Mouse (Mus musculus) MEL (cell line): ENCODE measurements around the gene Smad9. TPM values are rescaled to one million over a fixed set of nuclear protein-coding genes. Genes with fewer than 3 reads are reported as not detected.

Experiments
- DNase-seq: peaks from one replicate; pipeline ENCODE4 v3.0.0; 2011; ENCODE audit warnings: low read depth, low spot score
- H3K27ac ChIP-seq: 2 replicates; pipeline ENCODE4 v1.5.1; 2012; ENCODE audit warnings: low read depth, mild to moderate bottlenecking, control low read depth, low read length, moderate library complexity; ENCODE audit not compliant: control insufficient read depth
- H3K27me3 ChIP-seq, 2 experiments: fragments of 150-350 bp in 1 of 2; sonication (generic) in 1 of 2; 2 replicates each; pipeline ENCODE4 v1.6.1; 2012; ENCODE audit warnings: low read length in 2 of 2, mild to moderate bottlenecking in 2 of 2, improper control_type of control experiment in 1 of 2, moderate library complexity in 1 of 2; ENCODE audit not compliant: insufficient read depth in 2 of 2, control insufficient read depth in 1 of 2
- H3K36me3 ChIP-seq, 2 experiments: 2 replicates each; pipeline ENCODE4 v1.6.1; 2012 to 2014; ENCODE audit warnings: low read length in 2 of 2, improper control_type of control experiment in 1 of 2, inconsistent platforms in 1 of 2, mild to moderate bottlenecking in 1 of 2; ENCODE audit not compliant: insufficient read depth in 2 of 2, control insufficient read depth in 1 of 2
- H3K4me1 ChIP-seq, 2 experiments: fragments of 150-350 bp in 1 of 2; sonication (generic) in 1 of 2; 2 replicates each; pipeline ENCODE4 v1.6.1; 2012; ENCODE audit warnings: low read length in 2 of 2, improper control_type of control experiment in 1 of 2, mild to moderate bottlenecking in 1 of 2; ENCODE audit not compliant: insufficient read depth in 2 of 2, control insufficient read depth in 1 of 2
- H3K4me3 ChIP-seq, 2 experiments: fragments of 150-350 bp in 1 of 2; sonication (generic) in 1 of 2; 2 replicates each; pipeline ENCODE4 v1.5.1; 2012; ENCODE audit warnings: low read depth in 2 of 2, low read length in 2 of 2, mild to moderate bottlenecking in 2 of 2, moderate library complexity in 2 of 2, control low read depth in 1 of 2, improper control_type of control experiment in 1 of 2; ENCODE audit not compliant: control insufficient read depth in 1 of 2, insufficient read depth in 1 of 2
- H3K79me2 ChIP-seq: 2 replicates; pipeline ENCODE4 v1.6.1; 2012; ENCODE audit warnings: mild to moderate bottlenecking, low read length, moderate library complexity; ENCODE audit not compliant: control insufficient read depth, poor library complexity, insufficient read depth
- H3K9ac ChIP-seq: 2 replicates; pipeline ENCODE4 v1.6.1; 2012; ENCODE audit warnings: low read depth, mild to moderate bottlenecking, control low read depth, low read length, moderate library complexity; ENCODE audit not compliant: control insufficient read depth, poor library complexity, severe bottlenecking
- H3K9me3 ChIP-seq: fragments of 150-350 bp; sonication (generic); replicated peaks from 2 replicates; pipeline ENCODE4 v1.6.1; 2012; ENCODE audit warnings: mild to moderate bottlenecking, low read length, improper control_type of control experiment, moderate library complexity; ENCODE audit not compliant: insufficient read depth
- CHD1 ChIP-seq: IDR thresholded peaks from 2 replicates; pipeline ENCODE4 v1.6.1; 2012; ENCODE audit warnings: low read depth, mild to moderate bottlenecking, inconsistent platforms, low read length, improper control_type of control experiment
- GABPA ChIP-seq: IDR thresholded peaks from 2 replicates; pipeline ENCODE4 v1.6.1; 2012; ENCODE audit warnings: low read depth, mild to moderate bottlenecking, inconsistent platforms, low read length, improper control_type of control experiment, moderate library complexity
- HCFC1 ChIP-seq: IDR thresholded peaks from 2 replicates; pipeline ENCODE4 v1.6.1; 2012; ENCODE audit warnings: low read depth, mild to moderate bottlenecking, inconsistent platforms, low read length, improper control_type of control experiment, moderate library complexity
- KAT2A ChIP-seq: conservative IDR thresholded peaks from 2 replicates; pipeline ENCODE4 v1.6.1; 2012; ENCODE audit warnings: low read depth, low read length, improper control_type of control experiment, inconsistent platforms
- MEF2A ChIP-seq: IDR thresholded peaks from 2 replicates; pipeline ENCODE4 v1.6.1; 2014; ENCODE audit warnings: low read depth, mild to moderate bottlenecking, inconsistent platforms, low read length, improper control_type of control experiment; ENCODE audit not compliant: poor library complexity, insufficient replicate concordance, severe bottlenecking; ENCODE audit errors: extremely low read depth
- MXI1 ChIP-seq: IDR thresholded peaks from 2 replicates; pipeline ENCODE4 v1.6.1; 2011; ENCODE audit warnings: mild to moderate bottlenecking, low read depth, low read length, improper control_type of control experiment
- NELFE ChIP-seq: IDR thresholded peaks from 2 replicates; pipeline ENCODE4 v1.6.1; 2011; ENCODE audit warnings: low read depth, low read length, improper control_type of control experiment
- NRF1 ChIP-seq: IDR thresholded peaks from 2 replicates; pipeline ENCODE4 v1.6.1; 2014; ENCODE audit warnings: low read depth, mild to moderate bottlenecking, inconsistent platforms, low read length, improper control_type of control experiment, moderate library complexity; ENCODE audit not compliant: poor library complexity, insufficient read depth, severe bottlenecking
- RAD21 ChIP-seq: IDR thresholded peaks from 2 replicates; pipeline ENCODE4 v1.6.1; 2011; ENCODE audit warnings: mild to moderate bottlenecking, low read depth, low read length, improper control_type of control experiment
- SMC3 ChIP-seq: IDR thresholded peaks from 2 replicates; pipeline ENCODE4 v1.6.1; 2011; ENCODE audit warnings: low read depth, low read length, improper control_type of control experiment
- UBTF ChIP-seq: IDR thresholded peaks from 2 replicates; pipeline ENCODE4 v1.6.1; 2012; ENCODE audit warnings: low read depth, mild to moderate bottlenecking, inconsistent platforms, low read length, improper control_type of control experiment, moderate library complexity, borderline replicate concordance; ENCODE audit not compliant: insufficient read depth
- USF1 ChIP-seq: IDR thresholded peaks from 2 replicates; pipeline ENCODE4 v1.6.1; 2014; ENCODE audit warnings: low read depth, mild to moderate bottlenecking, inconsistent platforms, low read length, improper control_type of control experiment, moderate library complexity
- ZKSCAN1 ChIP-seq: IDR thresholded peaks from 2 replicates; pipeline ENCODE4 v1.6.1; 2012; ENCODE audit warnings: low read depth, mild to moderate bottlenecking, inconsistent platforms, low read length, improper control_type of control experiment, moderate library complexity
- polyA plus RNA-seq, 2 experiments: library from polyadenylated mRNA; stranded (reverse) in 1 of 2; unstranded in 1 of 2; fragments of >175 nt in 1 of 2; fragments of >200 nt in 1 of 2; gene quantifications; 2 replicates each; pipeline versions ENCODE4 v1.2.1 to v1.2.4; 2012; ENCODE audit warnings: low replicate concordance in 2 of 2, low read depth in 1 of 2; ENCODE audit not compliant: insufficient read length in 2 of 2, insufficient read depth in 1 of 2, missing spikeins in 1 of 2
- total RNA-seq: library from RNA; depleted of rRNA; stranded (reverse); fragments of 300-350 nt; gene quantifications from 2 replicates; pipeline ENCODE4 v1.2.3, GENCODE M21; 2012

Smad9 gene
- total and polyA plus RNA-seq, 3 experiments, result 0.01 TPM; not detected in 2

DNA sequence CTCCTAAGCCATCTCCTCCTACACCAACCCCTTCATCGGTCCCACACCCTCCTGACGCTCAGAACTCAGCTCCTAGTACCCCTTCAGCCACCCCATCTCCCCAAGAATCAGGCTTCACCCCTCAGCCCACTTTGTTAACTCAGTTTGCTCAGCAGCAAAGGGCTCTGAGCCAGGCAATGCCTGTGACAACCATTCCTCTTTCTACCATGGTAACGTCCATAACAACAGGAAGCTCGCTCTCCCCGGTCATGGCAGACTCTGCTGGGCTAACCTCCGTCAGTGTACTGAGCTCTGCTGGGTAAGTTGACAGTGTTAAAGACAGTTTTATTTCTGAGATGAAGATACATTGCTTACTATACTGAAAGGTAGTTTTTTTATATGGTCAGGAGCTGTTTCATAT, 38.0 kb upstream of the Smad9 start:
- DNase-seq, result no peak
- Histone ChIP-seq H3K9me3 (no peaks in the 10 kb centered on the region), H3K4me3 (no peak overlapping the region), H3K27me3 (no peaks in the 10 kb centered on the region), H3K4me1 (peaks cover 0 to 4% of the 10 kb centered on the region in 2 experiments; a peak in 2 of 4 replicates)
- no peak for TF ChIP-seq KAT2A
- no peak for TF ChIP-seq MXI1
- TF ChIP-seq MEF2A, result no peak
- no peak for TF ChIP-seq CHD1
- no peak for TF ChIP-seq ZKSCAN1
- TF ChIP-seq GABPA, result no peak
- TF ChIP-seq UBTF, result no peak
- TF ChIP-seq NRF1, result no peak
- TF ChIP-seq USF1, result no peak
- no peak for TF ChIP-seq SMC3
- TF ChIP-seq, all 39 proteins: peak for 0
- Histone ChIP-seq H3K9ac (no peak overlapping the region), H3K79me2 (no peaks in the 10 kb centered on the region), H3K27ac (no peak overlapping the region), H3K36me3 (peaks cover 0 to 60% of the 10 kb centered on the region in 2 experiments; a peak in 3 of 4 replicates)

DNA sequence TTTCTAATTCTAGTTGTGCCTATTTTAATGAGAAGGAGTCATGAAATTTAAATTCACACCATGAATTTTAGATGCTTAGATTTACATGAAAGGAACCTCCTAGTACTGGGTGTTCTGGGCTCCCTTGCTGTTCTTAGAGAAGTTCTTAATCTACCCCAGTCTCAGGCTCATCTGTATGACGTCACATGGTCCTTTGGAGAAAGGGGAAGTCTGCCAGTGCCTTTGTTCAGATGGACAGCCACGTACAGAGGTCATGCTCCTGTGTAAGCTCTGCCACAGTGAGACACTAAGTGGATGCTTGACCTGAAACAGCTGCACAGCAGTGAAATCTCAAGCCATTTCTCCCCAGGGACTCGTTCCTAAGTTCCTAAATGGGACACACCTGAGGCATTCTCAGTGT, 36.4 kb upstream of the Smad9 start:
- peaks cover 5 to 53% of the 10 kb centered on the region in 2 experiments for H3K36me3 ChIP-seq
- peak; percentile 68 for DNase-seq
- H3K9me3 ChIP-seq, result no peaks in the 10 kb centered on the region
- TF ChIP-seq RAD21 (no peak), GABPA (no peak), USF1 (peak; percentile 58; the same call in 1 of the 2 replicates), NELFE (no peak), HCFC1 (no peak), NRF1 (no peak), KAT2A (no peak), MXI1 (no peak)
- H3K27me3 ChIP-seq, result no peaks in the 10 kb centered on the region
- H3K9ac ChIP-seq, result no peak overlapping the region
- peaks cover 2 to 10% of the 10 kb centered on the region in 2 experiments; a peak in 3 of 4 replicates for H3K4me1 ChIP-seq
- no peak overlapping the region for H3K27ac ChIP-seq
- H3K79me2 ChIP-seq, result no peaks in the 10 kb centered on the region
- no peak overlapping the region for H3K4me3 ChIP-seq
